Mouse (Mus musculus) stomach, embryonic 16.5 days (tissue): ENCODE results near the gene Ltbp3. TPM values are rescaled to one million over a fixed set of nuclear protein-coding genes. Genes with fewer than 3 reads are reported as not detected.

ENCODE experiments used
- ATAC-seq: fragments of 200-750 bp; cut with Nextera tagmentation; 2 replicates; pipeline ENCODE4 v1.8.0; 2017; ENCODE audit warnings: moderate number of reproducible peaks, moderate TSS enrichment; ENCODE audit not compliant: insufficient read depth, low FRiP score
- H3K27ac ChIP-seq: fragments of 300-500 bp; sonication (generic); 2 replicates; pipeline ENCODE4 v1.5.1; 2014; ENCODE audit warnings: low read length
- H3K27me3 ChIP-seq: fragments of 300-500 bp; sonication (generic); 2 replicates; pipeline ENCODE4 v1.6.1; 2014; ENCODE audit warnings: low read length, control low read depth, mixed read lengths; ENCODE audit not compliant: control insufficient read depth, insufficient read depth
- H3K36me3 ChIP-seq: fragments of 300-500 bp; sonication (generic); 2 replicates; pipeline ENCODE4 v1.6.1; 2014; ENCODE audit warnings: low read length; ENCODE audit not compliant: control insufficient read depth, insufficient read depth
- H3K4me1 ChIP-seq: fragments of 300-500 bp; sonication (generic); 2 replicates; pipeline ENCODE4 v1.6.1; 2014; ENCODE audit warnings: low read length, control low read depth, mixed read lengths; ENCODE audit not compliant: control insufficient read depth, insufficient read depth
- H3K4me2 ChIP-seq: fragments of 300-500 bp; sonication (generic); 2 replicates; pipeline ENCODE4 v1.6.1; 2014; ENCODE audit warnings: low read depth, low read length, mixed read lengths
- H3K4me3 ChIP-seq: fragments of 300-500 bp; sonication (generic); replicated peaks from 2 replicates; pipeline ENCODE4 v1.5.1; 2014; ENCODE audit warnings: mild to moderate bottlenecking, low read length
- H3K9ac ChIP-seq: fragments of 300-500 bp; sonication (generic); 2 replicates; pipeline ENCODE4 v1.6.1; 2014; ENCODE audit warnings: low read length
- H3K9me3 ChIP-seq: fragments of 300-500 bp; sonication (generic); replicated peaks from 2 replicates; pipeline ENCODE4 v1.6.1; 2016; ENCODE audit warnings: low read length, control low read depth; ENCODE audit not compliant: control insufficient read depth
- WGBS: fragments of 180-500 bp; shearing (Covaris S2); extraction: QIAGEN DNeasy Blood & Tissue Kit; methylation state at CpG from one replicate; pipeline ENCODE4 v1.1.7; 2014; 5-methylcytosine and 5-hydroxymethylcytosine counted together
- polyA plus RNA-seq: library from polyadenylated mRNA; unstranded; fragments of >200 nt; fragmentation: Nextera tagmentation; extraction: Ambion mirVana; gene quantifications from 2 replicates; pipeline ENCODE4 v1.2.1, GENCODE M21; 2015

Ltbp3 gene
- polyA plus RNA-seq, 1 experiment from 2014 or later: 24.6 TPM

- Histone ChIP-seq H3K9me3 (no peaks in the 10 kb centered on the region), H3K4me1 (peaks cover 66% of the 10 kb centered on the region), H3K4me3 (peak overlapping the region; percentile 93), H3K36me3 (no peaks in the 10 kb centered on the region), H3K4me2 (peak overlapping the region; percentile 89), H3K9ac (peak overlapping the region; percentile 95), H3K27me3 (no peaks in the 10 kb centered on the region), H3K27ac (peak overlapping the region; percentile 78)
- ATAC-seq: no peak
- 2% methylated on average over 14 of the region's 14 CpGs for WGBS
These were observed 13.0 kb upstream of the Ltbp3 start for GRCm38 (mm10) chr19:5727701-5728100.

- Histone ChIP-seq H3K4me3 (peak overlapping the region; percentile 93), H3K9ac (peak overlapping the region; percentile 95), H3K27me3 (no peaks in the 10 kb centered on the region), H3K36me3 (no peaks in the 10 kb centered on the region), H3K4me1 (peaks cover 60% of the 10 kb centered on the region), H3K27ac (peak overlapping the region; percentile 87), H3K4me2 (peak overlapping the region; percentile 89), H3K9me3 (no peaks in the 10 kb centered on the region)
- no peak for ATAC-seq
- WGBS: 6% methylated on average over 37 of the region's 37 CpGs
These were observed 11.9 kb upstream of the Ltbp3 start for GRCm38 (mm10) chr19:5728631-5729443.

- no peaks in the 10 kb centered on the region for H3K36me3 ChIP-seq
- no peaks in the 10 kb centered on the region for H3K9me3 ChIP-seq
- H3K9ac ChIP-seq: peak within 1 kb of the TSS; percentile 95
- peak; percentile 80 for ATAC-seq
- H3K4me1 ChIP-seq: peaks cover 54% of the 10 kb centered on the region
- under 1% methylated on average over 37 of the region's 37 CpGs for WGBS
- peak within 1 kb of the TSS; percentile 93 for H3K4me3 ChIP-seq
- peak within 1 kb of the TSS; percentile 89 for H3K4me2 ChIP-seq
- no peaks in the 10 kb centered on the region for H3K27me3 ChIP-seq
- H3K27ac ChIP-seq: peak within 1 kb of the TSS; percentile 87
These were observed 11.3 kb upstream of the Ltbp3 start, which contains the start of gene Fam89b for GRCm38 (mm10) chr19:5729444-5729815. TSS of gene Fam89b (minus strand) at chr19:5729653.

DNA sequence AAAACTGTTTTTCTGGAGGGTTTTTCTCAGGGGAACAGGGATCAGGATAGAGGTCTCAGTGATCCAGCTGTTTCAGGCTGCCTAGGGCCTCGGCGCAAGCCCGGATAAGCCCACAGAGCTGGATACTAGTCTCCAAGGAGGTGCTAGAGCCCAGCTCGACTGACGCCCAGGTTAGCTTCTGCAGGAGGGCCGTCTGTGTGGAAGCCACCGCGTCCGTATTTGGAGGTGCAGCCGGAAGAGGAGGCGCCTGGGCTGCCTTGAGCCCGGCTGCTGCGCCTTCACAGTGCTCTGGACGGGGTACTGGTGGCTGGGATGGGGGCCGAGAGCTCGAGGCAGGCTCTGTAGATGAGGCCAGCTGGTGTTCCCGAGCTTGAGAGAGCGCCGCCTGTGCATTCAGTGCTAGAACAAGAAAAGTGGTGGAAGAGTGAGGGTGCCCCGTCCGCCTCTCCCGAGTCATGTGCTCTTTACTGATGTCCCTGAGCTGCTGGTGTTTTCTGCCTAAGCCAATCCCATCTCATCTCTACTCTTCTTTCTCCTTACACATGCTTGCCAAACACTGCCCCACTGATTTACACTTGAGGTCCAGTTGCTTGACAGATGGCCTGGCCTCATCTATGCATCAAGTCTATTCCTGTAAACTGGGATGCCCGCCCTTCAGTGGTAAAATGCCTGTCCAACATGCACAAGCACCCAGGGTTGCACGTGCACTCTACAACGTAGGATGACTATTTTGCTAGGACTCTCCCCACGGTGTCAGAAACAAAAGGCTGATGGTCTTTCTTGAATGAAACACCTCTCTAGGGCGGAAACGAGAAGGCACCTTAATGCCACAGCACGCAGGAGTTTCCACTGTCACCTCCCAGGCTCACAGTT lies 10.2 kb upstream of the Ltbp3 start:
- WGBS: 74% methylated on average over 29 of the region's 29 CpGs
- Histone ChIP-seq H3K27ac (no peak overlapping the region), H3K4me2 (peak overlapping the region; percentile 88), H3K9me3 (no peaks in the 10 kb centered on the region), H3K4me3 (peak overlapping the region; percentile 85), H3K9ac (peak overlapping the region; percentile 88), H3K27me3 (no peaks in the 10 kb centered on the region; the same call in none of the 2 replicates), H3K36me3 (no peaks in the 10 kb centered on the region), H3K4me1 (peaks cover 44% of the 10 kb centered on the region)
- no peak for ATAC-seq

DNA sequence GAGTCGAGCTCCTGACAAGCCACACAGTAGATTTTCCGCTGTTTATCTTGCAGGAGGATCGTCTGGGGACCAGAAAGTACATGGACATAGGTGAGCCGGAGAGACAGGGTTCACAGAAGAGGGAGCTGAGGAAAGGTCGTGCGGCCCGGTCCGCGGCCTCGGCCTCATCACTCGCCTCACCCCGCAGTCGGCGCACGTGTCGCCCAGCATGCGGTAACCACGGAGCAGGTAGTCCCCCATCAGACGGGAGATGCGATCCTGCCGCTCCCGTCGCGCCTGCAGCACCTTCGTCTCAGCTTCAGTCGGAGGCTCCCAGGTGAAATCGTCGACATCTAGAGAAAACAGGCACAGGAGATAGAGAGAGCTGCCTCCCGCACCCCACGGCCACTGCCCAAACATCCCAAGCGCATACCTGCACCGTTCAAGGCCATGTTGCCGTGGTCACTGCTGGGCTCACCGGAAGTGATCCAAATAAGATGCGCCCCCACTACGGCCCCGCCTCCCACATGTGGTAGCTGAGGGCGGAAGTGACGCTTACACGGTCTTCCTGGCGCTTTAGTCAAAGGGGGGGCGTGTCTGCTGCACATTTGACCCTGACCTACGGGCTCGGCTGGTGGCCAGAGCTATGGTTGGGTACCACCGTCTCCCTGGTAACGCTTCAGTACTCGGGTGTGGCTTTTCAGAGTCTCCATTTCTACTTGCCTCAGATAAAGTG lies 9.3 kb upstream of the Ltbp3 start:
- H3K27me3 ChIP-seq: no peaks in the 10 kb centered on the region; the same call in none of the 2 replicates
- H3K9ac ChIP-seq: peak overlapping the region; percentile 88
- ATAC-seq: peak; percentile 90
- H3K4me1 ChIP-seq: peaks cover 39% of the 10 kb centered on the region
- no peaks in the 10 kb centered on the region for H3K9me3 ChIP-seq
- H3K4me2 ChIP-seq: peak overlapping the region; percentile 88
- H3K4me3 ChIP-seq: peak overlapping the region; percentile 85
- under 1% methylated on average over 47 of the region's 47 CpGs for WGBS
- H3K27ac ChIP-seq: no peak overlapping the region; the same call in 1 of the 2 replicates
- no peaks in the 10 kb centered on the region for H3K36me3 ChIP-seq

- Histone ChIP-seq H3K4me1 (peaks cover 16% of the 10 kb centered on the region), H3K27ac (no peak overlapping the region), H3K36me3 (no peaks in the 10 kb centered on the region), H3K4me2 (no peak overlapping the region), H3K4me3 (no peak overlapping the region), H3K27me3 (peaks cover 4% of the 10 kb centered on the region), H3K9ac (no peak overlapping the region), H3K9me3 (no peaks in the 10 kb centered on the region)
- no peak for ATAC-seq
- WGBS: 78% methylated on average over 9 of the region's 9 CpGs
These were observed 6.4 kb upstream of the Ltbp3 start for GRCm38 (mm10) chr19:5734325-5734724.

GRCm38 (mm10) chr19:5739446-5739845 lies 1.3 kb upstream of the Ltbp3 start:
- no peak overlapping the region for H3K27ac ChIP-seq
- no peaks in the 10 kb centered on the region for H3K36me3 ChIP-seq
- H3K9me3 ChIP-seq: no peaks in the 10 kb centered on the region
- H3K9ac ChIP-seq: no peak overlapping the region
- H3K4me1 ChIP-seq: peaks cover 19% of the 10 kb centered on the region
- ATAC-seq: no peak
- no peak overlapping the region for H3K4me3 ChIP-seq
- H3K27me3 ChIP-seq: peaks cover 4% of the 10 kb centered on the region
- WGBS: 50% methylated on average over 2 of the region's 2 CpGs
- no peak overlapping the region for H3K4me2 ChIP-seq

GRCm38 (mm10) chr19:5741641-5742240 lies 1.0 kb downstream of the Ltbp3 start:
- Histone ChIP-seq H3K4me2 (peak overlapping the region; percentile 96), H3K4me3 (peak overlapping the region; percentile 73), H3K9me3 (no peaks in the 10 kb centered on the region), H3K36me3 (no peaks in the 10 kb centered on the region), H3K4me1 (peaks cover 29% of the 10 kb centered on the region), H3K9ac (peak overlapping the region; percentile 95), H3K27me3 (peaks cover 2% of the 10 kb centered on the region; the same call in 1 of the 2 replicates), H3K27ac (peak overlapping the region; percentile 95)
- ATAC-seq: peak; percentile 87
- WGBS: under 1% methylated on average over 55 of the region's 55 CpGs
